Mouse (Mus musculus): Measurements from ENCODE around the gene Cdh18.
"Not testable (repeated sequence)": the region's sequence is repeated elsewhere in the genome, so short reads cannot be mapped to it uniquely, and the experiment has no call there.

Cdh18 gene

DNA sequence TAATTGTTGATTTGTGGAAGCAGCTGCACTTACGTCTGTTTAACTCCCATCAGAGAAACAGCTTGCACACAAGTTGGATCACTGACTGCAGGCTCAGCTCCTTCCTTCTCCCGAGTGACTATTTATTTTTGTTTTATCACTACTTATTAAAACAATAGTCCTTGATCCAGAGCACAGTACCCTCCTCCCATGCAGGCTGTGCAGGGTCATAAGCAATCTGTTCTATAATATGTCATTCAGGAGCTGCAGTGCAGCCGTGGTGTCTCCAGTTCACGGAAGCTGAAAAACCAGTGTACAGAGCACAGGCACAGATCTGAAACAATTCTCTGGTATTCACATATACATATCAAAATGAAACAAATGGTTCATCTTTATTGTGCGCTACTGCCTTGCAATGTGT lies 625.8 kb downstream of the Cdh18 start:
- DNase-seq (ENCODE audit: low spot score in 2 of 2), result no peak

DNA sequence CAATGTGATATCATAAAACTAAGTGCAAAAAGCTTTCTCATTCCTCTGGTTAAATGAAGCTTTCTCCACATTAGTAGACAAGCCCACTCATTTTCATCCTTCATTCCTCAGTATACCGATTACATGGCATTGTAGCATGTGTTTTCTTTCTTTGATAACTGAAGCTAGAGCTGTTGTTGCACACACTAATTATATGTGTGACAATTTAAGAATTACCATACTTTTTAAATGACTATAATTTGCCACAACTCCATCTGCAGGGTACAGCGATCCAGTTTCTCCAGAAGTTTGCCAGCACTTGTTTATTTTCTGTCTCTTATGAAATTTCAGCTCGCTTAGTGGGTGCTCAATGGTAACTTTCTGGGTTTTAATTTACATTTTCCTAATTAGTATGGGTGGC lies 663.2 kb downstream of the Cdh18 start:
- DNase-seq (ENCODE audit: low spot score in 2 of 2), result no peak

DNA sequence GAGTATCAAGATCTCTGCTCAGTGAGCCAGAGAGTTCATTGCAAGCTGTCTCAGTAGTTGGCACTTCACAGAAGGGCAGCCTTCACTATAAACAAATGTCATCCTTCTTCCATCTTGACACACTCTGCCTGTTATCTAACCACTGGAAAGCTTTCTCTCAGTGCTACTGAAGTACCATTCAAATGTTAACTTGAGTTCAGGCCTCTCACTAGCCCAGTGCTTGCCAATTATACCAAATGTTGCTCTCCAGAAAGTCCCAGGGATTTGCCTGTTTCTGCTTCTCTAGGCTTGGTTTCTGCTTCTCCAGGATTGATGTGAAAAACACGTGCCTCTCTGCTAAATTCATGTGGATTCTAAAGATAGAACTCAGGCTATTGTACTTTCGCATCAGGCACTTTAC lies 681.8 kb downstream of the Cdh18 start:
- no peak for DNase-seq (ENCODE audit: low spot score in 2 of 2)

DNA sequence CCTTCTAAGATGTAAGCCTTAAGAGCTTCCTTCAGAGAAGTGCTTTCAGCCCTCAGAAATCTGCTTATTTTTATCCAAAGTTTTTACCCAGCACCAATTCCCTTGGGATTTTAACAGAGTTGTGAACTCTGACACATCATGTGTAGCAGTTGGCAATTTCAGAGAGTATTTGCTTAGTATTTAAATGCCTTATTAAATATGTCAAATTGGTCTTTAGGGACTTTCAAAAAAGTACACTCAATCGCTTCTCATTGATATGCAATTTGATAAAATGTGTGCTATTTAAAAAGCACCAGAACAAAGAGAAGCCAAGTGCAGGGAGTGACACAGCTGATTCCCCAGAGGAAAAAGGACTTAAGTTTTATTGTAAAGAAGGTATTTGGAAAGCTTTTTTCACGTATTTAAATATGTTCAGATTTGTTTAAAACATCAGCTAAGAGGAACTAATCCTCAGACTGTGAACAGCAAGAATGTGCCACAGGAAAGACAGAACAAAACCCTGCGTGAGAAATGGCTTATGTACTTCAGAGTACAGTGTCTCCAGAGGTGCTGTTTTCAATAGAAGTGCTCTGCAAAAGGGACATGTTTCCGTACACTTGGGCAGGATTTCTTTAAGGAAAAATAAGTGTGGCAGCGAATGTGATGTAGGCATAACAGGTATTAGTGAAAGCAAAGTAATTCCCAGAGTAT lies 709.1 kb downstream of the Cdh18 start:
- DNase-seq (ENCODE audit: low spot score in 2 of 2), result no peak

DNA sequence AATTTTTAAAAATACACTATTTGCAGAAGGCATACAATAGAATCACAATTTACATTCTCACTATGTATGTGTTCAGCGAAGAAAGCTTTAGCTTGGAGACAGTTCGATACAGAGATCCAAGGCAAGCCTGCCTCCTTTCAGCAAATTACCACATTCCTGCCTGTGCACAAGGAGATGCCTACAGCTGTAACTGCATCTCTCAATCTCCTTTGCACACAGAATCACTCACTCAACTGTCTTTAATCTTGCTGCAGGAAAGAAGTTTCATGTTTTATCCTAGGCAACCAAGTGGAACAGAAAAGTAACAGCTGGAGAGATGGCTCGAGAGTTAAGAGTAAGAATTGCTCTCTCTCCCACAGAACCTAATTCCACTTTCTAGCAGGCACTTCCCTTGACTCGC lies 729.6 kb downstream of the Cdh18 start:
- DNase-seq (ENCODE audit: low spot score in 2 of 2), result no peak

DNA sequence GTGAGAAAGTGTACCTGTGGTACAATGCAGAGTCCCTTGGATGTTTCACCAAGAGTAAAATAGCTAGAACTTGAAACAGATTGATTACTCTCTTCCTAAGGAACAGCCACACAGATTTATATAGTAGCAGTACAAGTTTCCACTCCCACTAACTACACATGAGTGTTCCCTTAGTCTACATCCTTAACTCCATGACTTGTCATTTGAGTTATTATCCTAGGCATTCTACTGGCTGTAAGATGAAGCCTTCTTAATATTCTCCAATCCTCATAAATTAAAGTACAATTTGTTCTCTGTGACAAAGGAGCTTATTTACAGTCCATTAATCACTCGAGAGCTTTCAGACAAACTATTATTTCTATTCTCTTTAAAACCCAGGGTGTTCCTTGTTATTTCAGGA lies 756.2 kb downstream of the Cdh18 start:
- no peak for DNase-seq (ENCODE audit: low spot score in 2 of 2)

DNA sequence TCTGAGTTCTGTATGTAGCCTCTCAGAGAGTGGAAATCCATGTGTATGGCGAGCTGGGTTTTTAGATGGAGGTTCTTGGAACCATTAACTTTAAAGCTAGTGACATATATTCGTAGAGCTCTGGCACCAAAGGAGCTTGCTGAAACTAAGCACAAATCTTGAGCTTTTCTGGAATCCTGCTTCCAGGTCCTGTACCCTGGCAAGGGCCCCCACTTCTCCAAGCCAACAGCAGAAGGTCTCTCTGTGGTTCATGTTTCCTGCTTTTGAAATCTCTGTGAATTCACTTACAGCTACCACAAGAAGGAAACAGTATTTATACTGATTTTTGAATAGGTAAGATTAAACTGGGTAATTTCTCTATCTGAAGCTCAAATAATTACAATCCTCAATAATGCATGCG lies 767.9 kb downstream of the Cdh18 start:
- DNase-seq (ENCODE audit: low spot score in 2 of 2), result no peak

DNA sequence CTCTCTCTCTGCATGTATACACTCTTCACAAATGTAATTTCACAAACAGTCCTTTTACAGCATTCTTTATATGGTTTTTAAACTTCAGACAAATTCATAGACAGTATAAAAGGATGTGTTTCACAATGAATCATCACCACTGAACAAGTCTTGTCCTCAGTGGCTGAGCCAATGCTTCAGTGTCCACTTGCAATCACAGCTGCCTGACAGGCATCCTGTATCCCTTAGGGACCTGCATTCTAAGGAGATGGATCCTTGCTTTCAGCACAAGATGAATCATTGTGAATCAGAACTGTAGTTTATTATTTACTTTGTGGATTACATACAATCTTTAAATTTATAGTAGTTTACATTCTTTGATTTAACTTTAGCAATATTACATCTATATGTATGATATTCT lies 768.6 kb downstream of the Cdh18 start:
- no peak for DNase-seq (ENCODE audit: low spot score in 2 of 2)

DNA sequence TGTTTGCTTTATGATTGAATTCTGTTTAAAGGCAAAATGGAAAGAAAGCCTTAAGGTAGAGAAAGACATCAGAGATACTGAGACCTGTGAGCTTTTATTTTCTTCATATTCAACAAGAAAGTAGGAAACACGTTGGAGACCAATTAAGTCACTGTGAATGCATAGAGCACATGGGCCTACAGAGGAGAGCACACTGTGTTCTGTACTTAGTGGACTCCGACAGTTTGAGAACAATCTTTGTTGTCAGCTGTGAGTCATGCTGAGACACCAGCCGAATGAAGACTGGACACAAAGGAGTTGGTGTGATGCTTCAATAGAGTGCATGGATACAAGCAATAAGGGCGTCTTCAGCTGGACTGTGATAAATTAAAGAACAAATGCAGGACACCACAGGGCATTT lies 791.5 kb downstream of the Cdh18 start:
- not testable (repeated sequence) for DNase-seq (ENCODE audit: low spot score in 2 of 2)

DNA sequence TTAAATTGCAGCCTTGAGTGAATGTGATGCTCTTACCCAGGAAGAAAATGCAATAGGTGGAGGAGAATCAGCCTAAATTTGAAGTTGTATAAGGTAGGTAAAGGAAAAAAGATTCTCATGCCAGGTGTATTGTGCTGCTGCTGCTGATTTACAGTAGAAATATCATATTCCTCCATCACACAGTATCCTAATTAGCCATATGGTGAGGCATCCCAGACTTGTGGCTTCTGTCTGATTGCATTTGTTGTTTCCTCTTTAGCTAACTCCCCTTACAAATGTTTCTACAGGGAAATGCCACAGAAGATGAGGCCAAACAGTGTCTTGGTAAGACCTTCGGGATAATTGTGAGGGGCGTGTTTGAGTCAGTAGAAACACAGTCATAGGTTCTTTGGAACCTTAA lies 802.3 kb downstream of the Cdh18 start:
- DNase-seq (ENCODE audit: low spot score in 2 of 2), result no peak

DNA sequence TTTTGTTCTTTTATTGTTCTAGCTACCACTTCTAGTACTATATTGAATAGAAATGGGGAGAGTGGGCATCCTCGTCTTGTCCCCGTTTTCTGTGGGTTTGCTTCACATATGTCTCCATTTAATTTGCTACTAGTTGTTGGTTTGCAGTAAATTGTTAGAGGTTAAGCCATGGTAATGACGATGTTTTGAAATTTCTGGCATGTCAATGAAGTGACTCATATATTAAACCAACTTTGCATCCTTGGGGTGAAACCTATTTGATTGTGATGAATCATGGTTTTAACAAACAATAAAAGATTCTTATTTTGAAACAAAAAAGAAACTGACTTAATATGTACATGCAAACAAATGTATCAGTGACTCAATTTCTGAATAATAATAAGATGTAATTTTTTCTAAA lies 817.5 kb downstream of the Cdh18 start:
- DNase-seq (ENCODE audit: low spot score in 2 of 2), result no peak

DNA sequence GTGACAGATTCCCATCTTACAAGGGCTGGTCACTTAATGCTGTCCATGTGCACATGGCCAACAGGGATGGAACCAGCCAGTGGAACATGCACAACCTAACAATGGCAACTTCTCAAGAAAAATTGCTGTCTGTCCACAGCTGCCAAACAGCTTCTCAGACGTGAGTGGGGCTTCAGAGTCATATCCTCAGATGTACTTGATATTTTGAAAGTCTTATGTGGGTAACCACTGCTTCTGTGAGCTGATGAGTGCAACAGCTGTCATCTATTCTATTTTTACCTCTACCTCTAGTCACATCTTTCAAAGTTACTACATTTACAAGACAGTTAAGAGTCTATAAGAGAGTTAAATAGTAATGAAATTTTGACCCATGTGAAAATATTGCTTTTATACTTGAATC lies 818.9 kb downstream of the Cdh18 start:
- no peak for DNase-seq (ENCODE audit: low spot score in 2 of 2)

DNA sequence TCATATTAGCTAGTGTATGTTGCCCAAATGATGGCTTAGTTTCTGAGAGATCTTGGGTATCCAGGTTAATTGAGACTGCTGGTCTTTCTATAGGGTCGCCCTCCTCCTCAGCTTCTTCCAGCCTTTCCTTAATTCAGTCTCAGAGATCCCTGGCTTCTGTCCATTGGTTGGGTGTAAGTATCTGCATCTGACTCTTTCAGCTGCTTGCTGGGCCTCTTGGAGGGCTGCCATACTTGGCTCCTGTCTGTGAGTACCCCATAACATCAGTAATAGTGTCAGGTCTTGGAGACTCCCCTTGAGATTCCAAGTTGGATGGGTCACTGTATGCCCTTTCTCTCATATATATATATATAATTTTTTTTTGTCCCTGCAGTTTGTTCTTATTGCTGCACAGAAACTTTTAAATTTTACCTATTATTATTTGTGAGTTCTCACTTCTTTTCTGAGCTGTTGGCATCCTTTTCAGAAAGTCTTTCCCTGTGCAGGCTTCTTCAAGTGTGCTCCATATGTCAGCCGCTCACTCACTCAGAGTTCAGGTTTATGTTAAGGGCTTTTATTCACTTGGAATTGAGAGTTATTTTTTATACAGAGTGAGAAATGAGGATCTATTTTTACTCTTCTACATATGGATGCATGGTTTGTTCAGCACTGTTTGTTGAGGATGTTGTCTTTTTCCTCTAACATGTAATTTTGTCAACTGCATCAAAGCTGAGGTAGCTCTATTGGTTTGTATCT lies 829.4 kb downstream of the Cdh18 start:
- no peak for DNase-seq (ENCODE audit: low spot score in 2 of 2)

DNA sequence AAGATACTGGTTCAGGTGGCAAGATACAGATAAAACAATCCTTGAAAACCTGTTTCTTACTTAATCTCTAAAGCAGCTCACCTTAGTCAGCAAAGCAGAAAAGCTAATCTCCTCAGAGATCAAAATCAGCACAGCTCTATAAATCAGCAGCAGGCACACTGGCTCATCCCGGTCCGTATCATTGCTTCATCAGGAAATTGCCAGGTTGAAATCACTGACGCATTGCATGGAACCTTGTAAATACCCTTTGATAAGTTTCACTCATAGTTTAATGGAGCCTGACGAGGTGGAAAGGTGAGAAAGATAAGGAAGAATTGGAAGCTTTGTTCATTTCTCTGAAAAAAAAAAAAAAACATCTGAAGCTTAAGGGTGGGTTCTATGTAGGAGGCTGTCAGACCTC lies 837.0 kb downstream of the Cdh18 start:
- no peak for DNase-seq (ENCODE audit: low spot score in 2 of 2)

DNA sequence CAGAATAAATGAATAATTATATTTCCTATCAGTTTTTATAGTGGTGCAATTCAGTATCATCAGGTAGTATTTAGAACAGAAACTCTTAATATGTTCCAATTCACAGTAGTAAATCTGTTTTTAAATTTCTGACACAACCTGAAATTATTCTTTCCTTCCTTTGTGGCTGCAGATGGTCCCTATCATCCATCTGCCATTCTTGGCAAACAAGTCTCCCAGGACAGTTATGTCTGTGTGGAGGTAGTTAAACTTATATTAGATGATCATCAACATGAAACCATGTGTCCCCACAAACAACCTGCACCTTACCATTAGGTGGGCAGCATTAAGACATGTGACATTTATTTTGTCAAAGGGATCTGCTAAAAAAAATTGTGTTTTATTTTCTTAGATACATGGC lies 847.8 kb downstream of the Cdh18 start:
- no peak for DNase-seq (ENCODE audit: low spot score in 2 of 2)

DNA sequence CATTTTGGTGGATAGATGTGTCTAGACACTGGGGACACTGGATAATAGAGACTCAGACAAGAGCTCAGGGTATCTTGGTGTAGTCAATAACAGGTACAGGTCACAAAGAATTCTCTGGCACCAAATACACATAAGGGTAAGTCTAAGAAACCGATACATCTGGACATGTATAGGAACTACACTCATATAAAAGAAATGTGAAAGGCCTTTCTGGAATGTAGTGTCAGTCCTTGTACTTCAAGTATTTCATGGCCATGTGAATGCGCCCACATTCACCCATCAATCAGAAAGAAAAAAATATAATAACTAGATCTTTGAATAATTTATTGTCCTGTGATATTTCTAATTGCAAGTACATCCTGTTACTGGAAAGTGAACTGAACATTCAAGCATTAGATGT lies 855.0 kb downstream of the Cdh18 start:
- DNase-seq (ENCODE audit: low spot score in 2 of 2), result no peak

DNA sequence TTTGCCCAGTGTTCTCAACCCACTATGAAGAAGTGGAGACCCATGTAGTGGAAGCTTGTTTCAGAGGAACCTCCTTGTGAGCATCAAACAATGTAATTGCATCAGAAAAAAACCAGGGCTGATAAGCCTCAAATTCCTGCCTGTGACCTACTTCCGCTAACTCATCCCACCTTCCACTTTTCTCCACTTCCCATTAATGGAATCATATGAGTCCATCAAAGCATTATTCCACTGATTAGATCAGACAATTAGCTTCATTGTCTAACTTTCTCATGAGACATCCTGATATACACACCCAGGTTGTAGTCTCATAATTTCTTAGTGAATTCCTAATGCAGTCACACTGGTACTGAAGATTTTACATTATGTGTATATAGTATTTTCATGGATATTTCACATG lies 859.4 kb downstream of the Cdh18 start:
- no peak for DNase-seq (ENCODE audit: low spot score in 2 of 2)

DNA sequence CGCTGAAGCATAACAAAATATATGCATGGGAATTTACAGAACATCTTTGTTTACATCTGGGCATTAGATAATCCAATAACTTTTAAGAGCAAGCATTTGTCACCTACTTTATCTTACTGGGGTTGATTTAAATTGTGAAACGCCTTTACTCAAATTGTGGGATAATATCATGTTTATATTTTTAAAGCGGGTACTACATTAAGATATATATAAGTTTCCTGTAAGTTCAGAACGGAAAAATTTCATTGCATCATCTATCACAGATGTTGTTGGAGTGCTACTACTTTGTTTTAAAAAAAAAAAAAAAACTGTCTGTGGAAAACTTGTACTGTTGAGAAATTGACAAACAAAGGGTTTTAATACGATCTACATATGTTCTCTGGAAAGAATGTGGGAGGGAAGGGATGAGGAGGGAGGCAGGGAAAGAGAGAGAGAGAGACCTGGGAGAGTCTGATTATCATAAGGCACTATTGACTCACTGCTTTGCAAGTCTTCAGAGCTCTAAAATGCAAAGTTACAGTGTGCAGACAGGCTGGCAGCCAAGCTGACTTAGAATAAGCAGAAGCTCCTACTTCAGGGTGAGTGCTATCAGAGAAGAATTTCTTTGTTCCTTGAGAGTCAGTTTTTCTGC lies 867.7 kb downstream of the Cdh18 start:
- DNase-seq (ENCODE audit: low spot score in 2 of 2), result no peak

DNA sequence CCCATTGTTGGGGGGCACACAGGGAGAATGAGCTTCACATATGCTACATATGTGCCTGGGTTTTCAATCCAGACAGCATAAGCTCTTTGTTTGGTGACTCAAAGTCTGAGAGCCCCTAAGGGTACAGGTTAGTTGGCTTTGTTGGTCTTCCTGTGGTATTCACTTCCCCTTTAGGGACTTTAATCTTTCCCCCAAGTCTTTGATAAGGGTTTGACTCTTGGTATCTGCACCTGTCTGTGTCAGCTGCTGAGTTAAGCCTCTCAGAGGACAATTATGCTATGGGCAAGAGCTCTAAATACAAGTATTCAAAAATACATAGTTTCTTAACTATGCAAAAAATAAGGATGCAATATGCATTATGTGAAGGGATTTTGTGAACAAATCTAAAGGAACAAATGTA lies 869.3 kb downstream of the Cdh18 start:
- DNase-seq (ENCODE audit: low spot score in 2 of 2), result no peak

DNA sequence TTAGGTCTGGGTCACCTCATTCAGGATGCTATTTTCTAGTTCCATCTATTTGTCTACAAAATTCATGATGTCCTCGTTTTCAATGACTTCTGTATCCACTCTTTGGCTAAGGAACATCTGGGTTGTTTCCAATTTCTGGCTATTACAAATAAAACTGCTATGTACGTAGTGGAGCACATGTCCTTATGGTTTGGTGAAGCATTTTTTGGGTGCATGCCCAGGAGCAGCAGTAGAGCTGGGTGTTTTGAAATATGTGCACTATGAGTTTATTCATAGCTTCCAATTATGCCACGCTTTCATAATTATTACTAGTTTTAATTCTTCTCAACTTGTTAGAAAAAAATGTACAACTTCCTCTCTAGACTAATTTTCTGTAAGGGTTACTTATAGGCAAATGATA lies 871.2 kb downstream of the Cdh18 start:
- DNase-seq (ENCODE audit: low spot score in 2 of 2), result no peak

DNA sequence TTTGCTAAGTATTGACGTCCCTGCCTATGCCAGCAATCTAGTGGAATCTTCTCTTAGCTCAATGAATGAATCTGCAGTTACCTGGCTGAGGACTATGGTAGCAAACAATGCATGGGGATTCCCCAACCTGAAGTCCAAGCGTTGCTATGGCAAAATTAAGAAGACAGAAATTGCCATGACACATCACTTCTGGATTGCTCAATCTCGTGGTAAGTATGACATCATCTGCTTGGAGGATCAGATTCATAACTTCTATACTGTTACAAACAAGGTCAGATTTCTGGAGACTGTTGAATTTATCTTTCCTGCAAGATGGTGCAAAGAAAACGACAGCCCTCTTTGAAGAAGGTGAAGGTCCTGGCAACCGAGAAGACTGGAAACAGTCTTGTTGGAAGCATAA lies 881.2 kb downstream of the Cdh18 start:
- no peak for DNase-seq (ENCODE audit: low spot score in 2 of 2)

DNA sequence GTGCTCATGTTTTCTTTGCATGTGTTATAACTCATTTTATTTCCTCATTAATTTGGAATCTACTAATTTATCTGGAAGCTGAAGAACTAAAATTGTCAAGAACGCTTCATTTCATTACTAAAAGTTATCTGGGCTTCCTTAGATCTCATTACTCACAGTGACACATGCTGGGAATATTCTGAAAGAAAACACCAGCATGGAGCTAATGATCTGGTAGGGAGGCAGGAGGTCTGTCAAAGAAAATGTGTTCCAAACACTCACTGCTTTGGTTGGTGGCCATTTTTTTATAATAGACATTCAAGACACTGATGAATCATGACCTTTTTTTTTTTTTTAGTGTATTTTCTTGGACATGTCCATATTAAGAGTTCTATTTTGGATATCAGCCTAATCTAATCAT lies 899.7 kb downstream of the Cdh18 start:
- no peak for DNase-seq (ENCODE audit: low spot score in 2 of 2)

DNA sequence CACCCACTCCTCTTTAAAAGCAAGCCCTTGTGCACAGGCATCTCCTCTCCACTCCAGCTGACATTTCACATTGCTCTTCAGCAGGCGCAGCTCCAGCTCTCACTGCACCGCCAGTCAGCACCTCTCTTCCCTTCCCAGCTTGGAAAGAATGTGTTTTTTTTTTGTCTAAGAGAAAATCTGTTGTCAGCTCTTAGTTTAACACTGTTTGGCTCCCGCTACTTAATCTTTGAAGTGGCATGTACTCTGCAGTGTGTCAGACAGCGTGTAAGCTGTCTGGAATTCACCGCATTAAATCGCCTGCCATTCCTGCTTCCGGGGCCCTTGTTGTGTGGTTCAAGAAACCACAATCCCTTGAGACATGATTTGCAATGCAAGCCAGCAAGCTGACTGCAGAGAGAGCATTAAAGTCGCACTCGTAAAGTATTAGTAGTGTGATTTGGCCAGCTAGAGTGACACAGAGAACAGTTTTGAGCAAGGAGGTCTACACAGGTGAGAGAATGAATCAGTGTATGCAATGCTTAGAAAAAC lies 903.3 kb downstream of the Cdh18 start:
- no peak for DNase-seq (ENCODE audit: low spot score in 2 of 2)

Measured in urinary bladder, postnatal 4 days (tissue).